Mouse (Mus musculus) neural tube, embryonic 11.5 days (tissue): ENCODE results near the gene Reln. TPM values are rescaled to one million over a fixed set of nuclear protein-coding genes. Genes with fewer than 3 reads are reported as not detected.

Experiments used
- ATAC-seq: fragments of 200-750 bp; cut with Nextera tagmentation; 2 replicates; pipeline ENCODE4 v1.8.0; 2017; ENCODE audit warnings: moderate number of reproducible peaks, mild to moderate bottlenecking, moderate TSS enrichment, moderate library complexity; ENCODE audit not compliant: insufficient read depth, low FRiP score, low TSS enrichment
- DNase-seq: peaks from one replicate; pipeline ENCODE4 v3.0.0-alpha.2; 2015; ENCODE audit warnings: low spot score
- H3K27ac ChIP-seq: fragments of 300-500 bp; sonication (generic); 2 replicates; pipeline ENCODE4 v1.5.1; 2014; ENCODE audit warnings: low read depth, mild to moderate bottlenecking, low read length
- H3K27me3 ChIP-seq: fragments of 300-500 bp; sonication (generic); 2 replicates; pipeline ENCODE4 v1.6.1; 2014; ENCODE audit warnings: mild to moderate bottlenecking, low read length, mixed read lengths; ENCODE audit not compliant: control insufficient read depth, insufficient read depth
- H3K36me3 ChIP-seq: fragments of 300-500 bp; sonication (generic); 2 replicates; pipeline ENCODE4 v1.6.1; 2014; ENCODE audit warnings: mild to moderate bottlenecking, low read length, moderate library complexity, mixed read lengths; ENCODE audit not compliant: control insufficient read depth, insufficient read depth
- H3K4me1 ChIP-seq: fragments of 300-500 bp; sonication (generic); 2 replicates; pipeline ENCODE4 v1.6.1; 2014; ENCODE audit warnings: low read length, mixed read lengths; ENCODE audit not compliant: control insufficient read depth, insufficient read depth
- H3K4me2 ChIP-seq: fragments of 300-500 bp; sonication (generic); 2 replicates; pipeline ENCODE4 v1.6.1; 2014; ENCODE audit warnings: low read depth, mild to moderate bottlenecking, moderate library complexity
- H3K4me3 ChIP-seq: fragments of 300-500 bp; sonication (generic); 2 replicates; pipeline ENCODE4 v1.5.1; 2014; ENCODE audit warnings: low read depth, low read length
- H3K9ac ChIP-seq: fragments of 300-500 bp; sonication (generic); 2 replicates; pipeline ENCODE4 v1.6.1; 2014; ENCODE audit warnings: mild to moderate bottlenecking, low read length
- H3K9me3 ChIP-seq: fragments of 300-500 bp; sonication (generic); 2 replicates; pipeline ENCODE4 v1.6.1; 2016; ENCODE audit warnings: low read length; ENCODE audit not compliant: control insufficient read depth
- WGBS: fragments of 180-500 bp; shearing (Covaris S2); extraction: QIAGEN DNeasy Blood & Tissue Kit; methylation state at CpG from one replicate; pipeline ENCODE4 v1.1.7; 2014; 5-methylcytosine and 5-hydroxymethylcytosine counted together
- polyA plus RNA-seq: library from polyadenylated mRNA; unstranded; fragments of >200 nt; fragmentation: Nextera tagmentation; extraction: Ambion mirVana; gene quantifications from 2 replicates; pipeline ENCODE4 v1.2.1, GENCODE M21; 2014

Reln gene
- polyA plus RNA-seq, 1 experiment from 2014 or later, result 21.0 TPM

- no peak overlapping the region for H3K4me3 ChIP-seq
- H3K36me3 ChIP-seq, result no peaks in the 10 kb centered on the region
- no peaks in the 10 kb centered on the region for H3K4me1 ChIP-seq
- H3K9ac ChIP-seq, result no peak overlapping the region
- ATAC-seq, result no peak
- H3K9me3 ChIP-seq, result no peaks in the 10 kb centered on the region
- H3K27me3 ChIP-seq, result no peaks in the 10 kb centered on the region
- DNase-seq, result no peak
- 62% methylated on average over 2 of the region's 2 CpGs for WGBS
- H3K4me2 ChIP-seq, result no peak overlapping the region
- no peak overlapping the region for H3K27ac ChIP-seq
Measured at GRCm38 (mm10) chr5:22139015-22139414, 205.5 kb downstream of the Reln start.

DNA sequence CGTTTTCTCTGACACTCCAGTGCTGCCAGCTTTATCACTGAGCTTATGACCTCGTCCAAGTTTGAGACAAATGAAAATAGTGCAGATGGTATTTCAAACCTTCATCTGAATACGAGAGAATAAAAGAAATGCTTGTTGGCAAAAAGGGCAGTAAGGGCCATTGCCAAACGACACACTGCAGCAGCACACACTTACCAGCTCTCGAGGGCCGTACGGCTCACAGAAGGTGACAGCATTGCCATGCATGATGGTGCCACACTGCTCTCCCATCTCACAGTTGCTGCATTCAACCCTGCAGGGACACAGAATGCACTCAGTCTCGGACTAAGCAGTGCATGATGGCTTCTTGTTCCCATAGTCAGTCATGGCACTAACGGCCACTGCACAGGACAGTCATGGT is 210.1 kb downstream of the Reln start:
- no peaks in the 10 kb centered on the region for H3K27me3 ChIP-seq
- no peak for ATAC-seq
- no peak overlapping the region for H3K4me3 ChIP-seq
- no peaks in the 10 kb centered on the region for H3K36me3 ChIP-seq
- DNase-seq, result no peak
- no peak overlapping the region for H3K27ac ChIP-seq
- WGBS, result 83% methylated on average over 9 of the region's 9 CpGs
- H3K4me1 ChIP-seq, result no peaks in the 10 kb centered on the region
- no peak overlapping the region for H3K9ac ChIP-seq
- no peak overlapping the region for H3K4me2 ChIP-seq
- H3K9me3 ChIP-seq, result no peaks in the 10 kb centered on the region

DNA sequence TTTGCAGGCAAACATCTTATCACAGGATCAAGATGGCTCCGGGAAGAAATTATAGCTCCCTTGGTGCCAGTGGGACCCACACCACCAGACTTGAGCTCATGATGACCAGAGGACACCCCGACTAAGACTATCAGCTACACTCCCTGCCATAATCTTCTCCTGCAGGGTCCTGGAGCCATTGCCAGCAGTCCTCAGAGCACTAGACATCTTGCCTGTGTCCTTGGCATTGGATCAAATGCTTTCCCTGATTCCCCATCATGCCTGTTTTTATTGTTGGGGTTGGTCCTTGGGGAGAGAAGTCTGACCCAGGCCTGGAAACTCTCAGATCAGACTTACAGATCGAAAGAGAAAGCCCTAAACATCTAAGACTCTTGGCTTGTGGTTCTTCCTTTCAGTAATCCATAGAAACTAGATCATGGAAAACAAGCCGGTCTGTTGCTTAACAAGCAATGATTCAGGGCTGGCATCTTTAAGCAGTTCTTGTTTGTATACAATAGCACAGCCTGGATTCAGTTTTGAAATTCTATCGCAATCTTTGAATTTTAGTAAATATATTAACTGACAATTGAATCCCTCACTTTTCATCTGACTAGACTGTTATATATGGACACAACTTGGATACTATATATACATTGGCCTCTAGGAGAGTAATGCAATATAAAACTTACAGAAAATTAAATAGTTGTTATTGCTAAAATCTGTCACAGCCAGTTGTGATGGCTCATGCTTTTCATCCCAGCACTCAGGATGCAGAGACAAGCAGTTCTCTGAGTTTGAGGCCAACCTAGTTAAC is 212.6 kb downstream of the Reln start:
- H3K9me3 ChIP-seq, result no peaks in the 10 kb centered on the region
- no peak overlapping the region for H3K27ac ChIP-seq
- ATAC-seq (no peak), DNase-seq (no peak)
- H3K36me3 ChIP-seq, result no peaks in the 10 kb centered on the region
- H3K4me2 ChIP-seq, result no peak overlapping the region
- H3K27me3 ChIP-seq, result no peaks in the 10 kb centered on the region
- no peaks in the 10 kb centered on the region for H3K4me1 ChIP-seq
- H3K9ac ChIP-seq, result no peak overlapping the region
- H3K4me3 ChIP-seq, result no peak overlapping the region
- WGBS, result 86% methylated on average over 5 of the region's 5 CpGs

GRCm38 (mm10) chr5:22127583-22127982 is 216.9 kb downstream of the Reln start:
- Histone ChIP-seq H3K27ac (no peak overlapping the region), H3K9me3 (no peaks in the 10 kb centered on the region), H3K4me1 (no peaks in the 10 kb centered on the region), H3K9ac (no peak overlapping the region), H3K4me3 (no peak overlapping the region), H3K27me3 (no peaks in the 10 kb centered on the region), H3K4me2 (no peak overlapping the region), H3K36me3 (no peaks in the 10 kb centered on the region)
- DNase-seq (no peak), ATAC-seq (no peak)

DNA sequence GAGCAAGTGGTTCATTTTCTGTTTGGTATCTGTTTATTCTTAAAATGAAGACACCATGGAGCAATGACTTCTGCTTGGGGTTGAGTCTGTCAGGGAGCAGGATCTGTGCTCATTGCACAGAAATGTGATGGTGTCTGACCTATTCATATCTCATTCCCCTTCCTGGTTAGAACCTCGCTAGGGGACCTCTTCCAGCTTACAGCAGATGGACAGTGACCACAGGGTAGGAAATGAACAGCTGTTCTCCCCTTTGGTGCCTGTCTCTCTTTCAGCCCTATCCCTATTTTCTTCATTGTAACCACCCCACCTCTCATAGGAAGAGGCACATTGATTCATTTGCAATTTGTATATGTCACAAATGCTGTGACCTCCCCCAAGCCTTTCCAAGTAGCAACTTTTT is 225.2 kb downstream of the Reln start:
- H3K36me3 ChIP-seq, result no peaks in the 10 kb centered on the region
- H3K4me2 ChIP-seq, result no peak overlapping the region
- 42% methylated on average over 1 of the region's 1 CpGs for WGBS
- no peaks in the 10 kb centered on the region for H3K27me3 ChIP-seq
- no peaks in the 10 kb centered on the region for H3K9me3 ChIP-seq
- H3K9ac ChIP-seq, result no peak overlapping the region
- no peak for DNase-seq
- ATAC-seq, result no peak
- H3K27ac ChIP-seq, result no peak overlapping the region
- no peaks in the 10 kb centered on the region for H3K4me1 ChIP-seq
- H3K4me3 ChIP-seq, result no peak overlapping the region

DNA sequence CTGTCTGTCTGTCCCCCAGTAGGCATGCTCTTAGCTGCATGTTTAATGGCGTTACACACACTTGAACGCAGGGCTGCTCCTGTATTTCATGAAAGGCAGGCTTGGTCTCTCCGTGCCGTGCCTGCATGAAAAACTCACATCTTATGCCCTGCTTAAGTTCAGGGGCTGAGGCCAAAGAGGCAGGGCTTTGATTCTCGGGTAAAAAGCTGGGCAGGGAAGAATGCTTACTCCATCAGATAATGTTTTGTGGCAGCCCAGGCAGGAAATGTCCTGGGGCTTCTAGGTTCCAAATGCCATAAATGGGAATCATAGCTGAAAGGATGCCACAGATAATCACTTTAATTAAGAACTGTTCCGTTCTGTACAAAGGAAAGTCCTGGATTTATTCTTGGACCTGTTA is 226.0 kb downstream of the Reln start:
- no peak overlapping the region for H3K27ac ChIP-seq
- H3K9ac ChIP-seq, result no peak overlapping the region
- 61% methylated on average over 6 of the region's 6 CpGs for WGBS
- H3K4me3 ChIP-seq, result no peak overlapping the region
- no peaks in the 10 kb centered on the region for H3K9me3 ChIP-seq
- no peaks in the 10 kb centered on the region for H3K4me1 ChIP-seq
- no peaks in the 10 kb centered on the region for H3K36me3 ChIP-seq
- DNase-seq (no peak), ATAC-seq (no peak)
- H3K27me3 ChIP-seq, result no peaks in the 10 kb centered on the region
- no peak overlapping the region for H3K4me2 ChIP-seq

DNA sequence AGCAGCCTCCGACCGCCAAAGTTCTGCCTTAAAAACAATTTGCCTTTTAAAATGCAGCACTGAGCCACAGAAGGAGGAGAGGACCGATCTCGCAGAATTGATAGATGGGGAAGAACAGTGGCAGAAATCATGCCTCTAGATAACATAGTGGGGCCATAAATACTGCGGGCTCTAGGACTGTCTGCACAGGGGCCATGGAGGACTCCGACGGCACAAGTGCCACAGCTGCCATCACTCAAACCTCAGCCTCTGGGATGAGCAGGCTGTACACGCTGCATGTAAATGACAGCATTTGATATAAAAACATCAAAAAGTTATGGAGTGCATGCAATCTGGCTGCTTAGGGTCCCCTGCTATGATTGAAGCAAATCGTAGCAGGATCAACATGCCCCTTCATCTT is 227.6 kb downstream of the Reln start:
- no peaks in the 10 kb centered on the region for H3K4me1 ChIP-seq
- 64% methylated on average over 9 of the region's 9 CpGs for WGBS
- H3K27me3 ChIP-seq, result no peaks in the 10 kb centered on the region
- no peak for DNase-seq
- H3K4me2 ChIP-seq, result no peak overlapping the region
- no peak overlapping the region for H3K9ac ChIP-seq
- ATAC-seq, result peak; percentile 48; the same call in 1 of the 2 replicates
- H3K4me3 ChIP-seq, result no peak overlapping the region
- H3K36me3 ChIP-seq, result no peaks in the 10 kb centered on the region
- H3K27ac ChIP-seq, result no peak overlapping the region
- no peaks in the 10 kb centered on the region for H3K9me3 ChIP-seq

GRCm38 (mm10) chr5:22106811-22107485 is 237.6 kb downstream of the Reln start:
- no peak overlapping the region for H3K4me3 ChIP-seq
- H3K27me3 ChIP-seq, result no peaks in the 10 kb centered on the region
- no peak overlapping the region for H3K27ac ChIP-seq
- no peaks in the 10 kb centered on the region for H3K9me3 ChIP-seq
- H3K36me3 ChIP-seq, result no peaks in the 10 kb centered on the region
- no peak for ATAC-seq
- DNase-seq, result no peak
- H3K9ac ChIP-seq, result no peak overlapping the region
- no peak overlapping the region for H3K4me2 ChIP-seq
- 84% methylated on average over 9 of the region's 9 CpGs for WGBS
- H3K4me1 ChIP-seq, result no peaks in the 10 kb centered on the region

DNA sequence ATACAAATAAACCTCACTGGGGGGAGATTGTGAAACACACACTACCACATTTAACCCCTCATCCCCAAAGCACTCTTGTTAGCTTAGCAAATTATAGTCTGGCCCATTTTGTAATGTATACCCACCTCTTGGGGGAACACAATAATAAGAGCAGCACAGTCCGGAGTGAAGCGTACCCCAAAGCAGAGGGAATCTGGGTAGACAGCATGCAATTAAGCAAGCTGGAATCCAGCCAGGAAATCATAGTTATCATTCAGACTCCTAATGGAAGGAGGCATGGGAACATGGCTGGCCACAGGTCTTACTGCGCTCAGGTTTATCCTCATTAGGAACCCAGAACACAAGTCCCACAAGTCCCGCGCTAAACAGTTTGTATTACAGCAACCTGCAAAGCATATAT is 249.5 kb downstream of the Reln start:
- no peak for DNase-seq
- Histone ChIP-seq H3K36me3 (no peaks in the 10 kb centered on the region), H3K27me3 (no peaks in the 10 kb centered on the region), H3K4me2 (no peak overlapping the region), H3K4me1 (no peaks in the 10 kb centered on the region), H3K4me3 (no peak overlapping the region), H3K9me3 (no peaks in the 10 kb centered on the region), H3K27ac (no peak overlapping the region), H3K9ac (no peak overlapping the region)
- no peak for ATAC-seq
- 93% methylated on average over 5 of the region's 5 CpGs for WGBS
